Mouse (Mus musculus) spleen, adult 2 months (tissue): ENCODE data around the gene Parvb.

Experiments
- CTCF ChIP-seq: fragments of 200-500 bp; IDR thresholded peaks from 2 replicates; pipeline ENCODE4 v1.5.1; 2011; ENCODE audit warnings: mild to moderate bottlenecking, inconsistent platforms; ENCODE audit not compliant: insufficient read depth, insufficient read length, insufficient replicate concordance; ENCODE audit errors: extremely low read depth
- POLR2A ChIP-seq: fragments of 200-500 bp; IDR thresholded peaks from 2 replicates; pipeline ENCODE4 v1.6.1; 2011; ENCODE audit warnings: low read depth, low read length, inconsistent platforms

DNA sequence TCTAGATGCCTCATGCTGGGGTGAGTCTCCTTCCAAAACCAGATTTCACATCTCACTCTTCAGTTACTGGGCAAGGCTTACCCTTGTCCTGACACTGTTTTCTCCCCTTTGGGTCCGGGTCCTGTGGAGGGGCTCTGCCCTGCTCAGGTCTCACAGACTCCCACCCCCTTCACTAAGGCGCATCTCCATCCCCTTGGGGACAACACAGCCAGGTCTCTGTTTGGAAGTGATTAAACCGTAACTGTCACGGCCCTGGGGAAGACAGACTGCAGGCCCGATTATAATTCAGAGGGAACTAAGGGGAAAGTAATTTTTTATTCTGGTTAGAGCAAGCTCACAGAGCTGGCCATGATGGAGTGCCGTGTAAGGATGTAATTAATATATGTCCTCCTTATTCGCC is 46.8 kb downstream of the Parvb start:
- TF ChIP-seq CTCF = no peak
- TF ChIP-seq POLR2A = no peak
